Mouse (Mus musculus): Measurements from ENCODE around the gene Ceacam20. TPM values are rescaled to one million over a fixed set of nuclear protein-coding genes. Genes with fewer than 3 reads are reported as not detected.

The Ceacam20 gene
- polyA plus RNA-seq (2014; fragmentation: Illumina TruSeq; extraction: RNeasy Lipid Tissue Mini Kit (QIAGEN cat#74804); ENCODE audit: low read depth, low replicate concordance) = 112 TPM

GRCm38 (mm10) chr7:19964985-19965579 lies at the start of gene Ceacam20:
Ceacam20 (plus strand) TSS chr7:19965412.

GRCm38 (mm10) chr7:19920506-19921261 lies 44.5 kb upstream of the Ceacam20 start, which contains the start of gene Pvr:
Pvr (minus strand) TSS chr7:19921160.

DNA sequence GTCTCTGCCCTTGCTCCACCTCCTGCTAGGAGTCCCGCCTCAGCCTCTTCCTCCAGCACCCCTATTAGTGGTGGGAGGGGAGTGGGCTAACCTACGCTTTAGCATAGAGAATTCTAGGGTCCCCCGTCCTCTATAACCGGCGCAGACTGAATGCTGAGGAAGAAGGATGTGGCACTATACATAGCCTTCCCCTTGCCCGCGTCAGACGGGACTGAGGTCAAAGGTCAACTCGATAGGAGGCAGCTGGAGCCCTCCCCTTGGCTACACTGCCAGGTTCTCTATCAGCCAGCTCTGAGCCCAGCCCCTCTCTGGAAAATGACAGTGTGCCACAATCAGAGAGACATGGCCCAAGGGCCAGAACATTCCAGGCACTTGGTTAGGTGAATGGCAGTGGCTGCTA lies 14.6 kb upstream of the Ceacam20 start, which contains the start of gene Igsf23:
Igsf23 (minus strand) TSS at position 168 of the 400 bp plus-strand sequence.

GRCm38 (mm10) chr7:19991165-19991564 lies 26.0 kb downstream of the Ceacam20 start, which contains the start of gene Nlrp9b:
Nlrp9b (plus strand) TSS chr7:19991465.

Other genes with a start within 250 kb of the Ceacam20 start
- 0.82 TPM for gene Tomm40, start 250.0 kb upstream of the Ceacam20 start, polyA plus RNA-seq (2014; fragmentation: Illumina TruSeq; extraction: RNeasy Lipid Tissue Mini Kit (QIAGEN cat#74804); ENCODE audit: low read depth, low replicate concordance)
- 5.2 TPM for gene Nectin2, start 214.9 kb upstream of the Ceacam20 start, polyA plus RNA-seq (2014; fragmentation: Illumina TruSeq; extraction: RNeasy Lipid Tissue Mini Kit (QIAGEN cat#74804); ENCODE audit: low read depth, low replicate concordance)
- not detected for gene Bcam, start 194.4 kb upstream of the Ceacam20 start, polyA plus RNA-seq (2014; fragmentation: Illumina TruSeq; extraction: RNeasy Lipid Tissue Mini Kit (QIAGEN cat#74804); ENCODE audit: low read depth, low replicate concordance)
- 5.7 TPM for gene Cblc, start 168.6 kb upstream of the Ceacam20 start, polyA plus RNA-seq (2014; fragmentation: Illumina TruSeq; extraction: RNeasy Lipid Tissue Mini Kit (QIAGEN cat#74804); ENCODE audit: low read depth, low replicate concordance)
- 1.9 TPM for gene Bcl3, start 142.6 kb upstream of the Ceacam20 start, polyA plus RNA-seq (2014; fragmentation: Illumina TruSeq; extraction: RNeasy Lipid Tissue Mini Kit (QIAGEN cat#74804); ENCODE audit: low read depth, low replicate concordance)
- gene Gm19345, start 113.4 kb upstream of the Ceacam20 start, polyA plus RNA-seq (2014; fragmentation: Illumina TruSeq; extraction: RNeasy Lipid Tissue Mini Kit (QIAGEN cat#74804); ENCODE audit: low read depth, low replicate concordance) = not detected
- not detected for gene Ceacam16, start 104.1 kb upstream of the Ceacam20 start, polyA plus RNA-seq (2014; fragmentation: Illumina TruSeq; extraction: RNeasy Lipid Tissue Mini Kit (QIAGEN cat#74804); ENCODE audit: low read depth, low replicate concordance)
- not detected for gene Ceacam19, start 77.4 kb upstream of the Ceacam20 start, polyA plus RNA-seq (2014; fragmentation: Illumina TruSeq; extraction: RNeasy Lipid Tissue Mini Kit (QIAGEN cat#74804); ENCODE audit: low read depth, low replicate concordance)
- gene Pvr, start 44.3 kb upstream of the Ceacam20 start, polyA plus RNA-seq (2014; fragmentation: Illumina TruSeq; extraction: RNeasy Lipid Tissue Mini Kit (QIAGEN cat#74804); ENCODE audit: low read depth, low replicate concordance) = 27.6 TPM
- 1.5 TPM for gene Igsf23, start 14.7 kb upstream of the Ceacam20 start, polyA plus RNA-seq (2014; fragmentation: Illumina TruSeq; extraction: RNeasy Lipid Tissue Mini Kit (QIAGEN cat#74804); ENCODE audit: low read depth, low replicate concordance)
- gene Nlrp9b, start 26.1 kb downstream of the Ceacam20 start, polyA plus RNA-seq (2014; fragmentation: Illumina TruSeq; extraction: RNeasy Lipid Tissue Mini Kit (QIAGEN cat#74804); ENCODE audit: low read depth, low replicate concordance) = 233 TPM
- gene Vmn1r91, start 134.3 kb downstream of the Ceacam20 start, polyA plus RNA-seq (2014; fragmentation: Illumina TruSeq; extraction: RNeasy Lipid Tissue Mini Kit (QIAGEN cat#74804); ENCODE audit: low read depth, low replicate concordance) = 0.76 TPM
- not detected for gene Gm16442, start 157.2 kb downstream of the Ceacam20 start, polyA plus RNA-seq (2014; fragmentation: Illumina TruSeq; extraction: RNeasy Lipid Tissue Mini Kit (QIAGEN cat#74804); ENCODE audit: low read depth, low replicate concordance)
- not detected for gene Vmn1r93, start 173.7 kb downstream of the Ceacam20 start, polyA plus RNA-seq (2014; fragmentation: Illumina TruSeq; extraction: RNeasy Lipid Tissue Mini Kit (QIAGEN cat#74804); ENCODE audit: low read depth, low replicate concordance)
- gene Vmn1r94, start 203.0 kb downstream of the Ceacam20 start, polyA plus RNA-seq (2014; fragmentation: Illumina TruSeq; extraction: RNeasy Lipid Tissue Mini Kit (QIAGEN cat#74804); ENCODE audit: low read depth, low replicate concordance) = not detected
- gene Vmn1r95, start 228.3 kb downstream of the Ceacam20 start, polyA plus RNA-seq (2014; fragmentation: Illumina TruSeq; extraction: RNeasy Lipid Tissue Mini Kit (QIAGEN cat#74804); ENCODE audit: low read depth, low replicate concordance) = not detected
- not detected for gene Gm6164, start 240.2 kb downstream of the Ceacam20 start, polyA plus RNA-seq (2014; fragmentation: Illumina TruSeq; extraction: RNeasy Lipid Tissue Mini Kit (QIAGEN cat#74804); ENCODE audit: low read depth, low replicate concordance)